15 mouse cellular contexts compared by ENCODE assay signal in the genomic region with DNA sequence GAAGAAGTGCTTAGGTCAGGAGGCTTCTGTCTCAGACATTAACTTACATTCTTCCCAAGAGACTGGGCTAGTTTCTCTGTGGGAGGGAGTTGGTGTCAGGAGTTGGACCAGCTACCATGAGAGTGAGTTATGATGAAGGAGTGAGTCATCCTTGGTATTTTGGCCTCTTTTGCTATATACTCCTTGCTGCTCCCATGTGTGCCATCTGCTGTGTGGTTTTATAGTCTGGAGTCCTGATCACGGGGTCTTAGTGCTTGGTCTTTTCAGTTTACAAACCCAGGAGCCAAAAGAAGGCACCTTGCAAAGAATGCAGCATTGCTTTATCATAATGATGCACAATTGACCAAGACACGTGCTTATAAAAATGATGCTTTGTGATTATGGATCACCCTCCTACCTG. TPM values are rescaled to one million over a fixed set of nuclear protein-coding genes. Genes with fewer than 3 reads are reported as not detected.
DNase-seq lines count a peak whose midpoint lies in the region; ATAC-seq and TF ChIP-seq lines count a peak whose summit lies in the region.
"Had no signal": no experiment of that assay in that cellular context is flagged by ENCODE, and none has a peak within 500 bp of the region (broad histone marks: within the 10 kb centered on the region; RNA-seq: fewer than 3 reads in every experiment).

No protein-coding gene starts in this region.

- H3K79me3 ChIP-seq in C2C12 (ENCODE audit: low read depth), result no peaks in the 10 kb centered on the region

- no peaks in the 10 kb centered on the region for H3K27me3 ChIP-seq in C2C12 (ENCODE audit: control insufficient read depth, insufficient read depth, insufficient read length)
- H3K27me3 ChIP-seq in forebrain, embryonic 13.5 days, result no peaks in the 10 kb centered on the region
- H3K27me3 ChIP-seq: CH12.LX; forebrain, embryonic 12.5 days; limb, embryonic 15.5 days had no signal

- no peak for ATAC-seq in forebrain, embryonic 13.5 days

- no peaks in the 10 kb centered on the region for H3K9me3 ChIP-seq in forebrain, embryonic 13.5 days (replicated peaks)
- H3K9me3 ChIP-seq: forebrain, embryonic 12.5 days; limb, embryonic 15.5 days; midbrain, embryonic 10.5 days had no signal

- intact Hi-C loops in heart, postnatal 14 days (cut with DNase I), result no loop called here

- no peak for TF ChIP-seq CTCF in C2C12 (IDR thresholded peaks at IDR 0.05; ENCODE audit: control insufficient read depth, insufficient read depth, insufficient read length)

- peak; percentile 3 to 4 for DNase-seq in cerebellum, adult 18-20 months
- no peak for DNase-seq in cerebellum, adult 11-12 months
- peak; percentile 15 to 23 for DNase-seq in layer of hippocampus, adult 8-10 months (ENCODE audit: low spot score in 2 of 2)
- no peak for DNase-seq in layer of hippocampus, postnatal 10 days (ENCODE audit: low spot score in 2 of 2)
- peak; percentile 14 to 67 for DNase-seq in left cerebral cortex, adult 9 months (ENCODE audit: low spot score in 2 of 2)
- no peak for DNase-seq in heart, postnatal 14 days
- DNase-seq: gastrocnemius, postnatal 36 days; kidney, postnatal 25 days; thymus, postnatal 36 days had no signal

- H3K4me1 ChIP-seq in forebrain, embryonic 13.5 days, result no peaks in the 10 kb centered on the region
- H3K4me1 ChIP-seq: forebrain, embryonic 12.5 days; limb, embryonic 15.5 days; midbrain, embryonic 10.5 days had no signal

- H3K4me2 ChIP-seq in forebrain, embryonic 13.5 days, result no peak overlapping the region
- H3K4me2 ChIP-seq: forebrain, embryonic 12.5 days; limb, embryonic 15.5 days had no signal

- 79% methylated on average over 2 of the region's 2 CpGs for WGBS in forebrain, embryonic 13.5 days

- H3K4me3 ChIP-seq in C2C12 (ENCODE audit: insufficient read depth, poor library complexity, severe bottlenecking), result no peak overlapping the region
- H3K4me3 ChIP-seq in forebrain, embryonic 13.5 days, result no peak overlapping the region
- H3K4me3 ChIP-seq: forebrain, embryonic 12.5 days; limb, embryonic 15.5 days; midbrain, embryonic 10.5 days had no signal

- no peak overlapping the region for H3K27ac ChIP-seq in forebrain, embryonic 13.5 days
- H3K27ac ChIP-seq: forebrain, embryonic 12.5 days; limb, embryonic 15.5 days; midbrain, embryonic 10.5 days had no signal

- H3K36me3 ChIP-seq in C2C12 (ENCODE audit: control insufficient read depth, insufficient read depth), result no peaks in the 10 kb centered on the region
- H3K36me3 ChIP-seq in forebrain, embryonic 13.5 days (ENCODE audit: poor library complexity, severe bottlenecking), result no peaks in the 10 kb centered on the region
- H3K36me3 ChIP-seq: forebrain, embryonic 12.5 days; limb, embryonic 15.5 days; midbrain, embryonic 10.5 days had no signal

- no peak overlapping the region for H3ac ChIP-seq in C2C12 (ENCODE audit: control insufficient read depth, insufficient read length, low read depth)

- no peaks in the 10 kb centered on the region for H3K79me2 ChIP-seq in C2C12 (ENCODE audit: control insufficient read depth, insufficient read depth)

- H3K9ac ChIP-seq in forebrain, embryonic 13.5 days, result no peak overlapping the region
- H3K9ac ChIP-seq: forebrain, embryonic 12.5 days; limb, embryonic 15.5 days had no signal

TF ChIP-seq in C2C12, 6 proteins besides CTCF, POLR2A, EP300 and RAD21:
- TF ChIP-seq FOSL1 (IDR thresholded peaks at IDR 0.05; ENCODE audit: insufficient read depth, low read length, poor library complexity, severe bottlenecking), result peak; percentile 63
- TF ChIP-seq USF1 (IDR thresholded peaks at IDR 0.05; ENCODE audit: low read depth), result peak; percentile 73
- no peak for TF ChIP-seq MYOG (IDR thresholded peaks at IDR 0.05; ENCODE audit: control insufficient read depth, extremely low read depth, insufficient read length)
- TF ChIP-seq MYOD1 (IDR thresholded peaks at IDR 0.05; ENCODE audit: control insufficient read depth, insufficient read length, low read depth), result peak; percentile 63
- TF ChIP-seq MAX (IDR thresholded peaks at IDR 0.05), result peak; percentile 50
- no peak for TF ChIP-seq CEBPB (IDR thresholded peaks at IDR 0.05; ENCODE audit: low read depth)

RNA-seq across cellular contexts. Expression of a gene that starts 56.6 kb away (rescaled TPM):
- total RNA-seq in layer of hippocampus, adult 8-10 months (2022), result 1 to 10 TPM; 2.5 to 3.4 (median 3.1) TPM
- 1 to 10 TPM; 3.0 TPM for total RNA-seq in layer of hippocampus, postnatal 10 days (2021)
- polyA plus RNA-seq in C2C12 (2012; fragmentation: generic; extraction: Trizol), result 5.3 TPM
- total RNA-seq in heart, postnatal 14 days (2021), result 1 to 10 TPM; 1.8 to 2.6 TPM
- 6.1 and 7.7 TPM in 2 replicates for polyA plus RNA-seq in forebrain, embryonic 13.5 days (2015; fragmentation: Nextera tagmentation; extraction: Ambion mirVana)
- total RNA-seq: CH12.LX had no signal

Comparison
In these comparisons a context has a peak if more than half of its experiments do, and no peak if none do; other contexts are left out.
1. DNase-seq: peak in cerebellum, adult 18-20 months (2 of 2), layer of hippocampus, adult 8-10 months (2 of 2) and left cerebral cortex, adult 9 months (2 of 2); none in cerebellum, adult 11-12 months (single experiment), layer of hippocampus, postnatal 10 days (0 of 2) and heart, postnatal 14 days (0 of 2).